Mouse (Mus musculus): Measurements from ENCODE around the gene Hist1h2aa.

DNA sequence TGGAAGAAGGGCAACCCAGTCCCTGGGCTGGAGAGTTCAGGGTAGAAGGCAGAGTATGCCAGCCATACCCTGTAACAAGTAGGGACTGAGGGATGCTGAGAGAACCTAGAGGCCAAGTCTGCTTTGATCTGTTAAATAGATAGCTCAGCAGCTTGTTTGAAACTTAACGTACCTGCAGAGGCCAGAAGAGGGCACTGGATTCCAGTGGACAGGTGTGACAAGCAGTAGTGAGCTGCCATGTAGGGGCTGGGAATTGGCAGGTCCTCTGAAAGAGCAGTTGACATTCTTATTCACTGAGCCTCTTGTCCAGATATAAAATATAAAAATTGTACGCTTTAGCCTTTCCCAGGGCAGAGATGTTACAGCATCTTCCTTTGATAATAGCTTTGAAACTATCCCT, 8.6 kb downstream of the Hist1h2aa start:
- TF ChIP-seq GATA1 (IDR thresholded peaks at IDR 0.05; ENCODE audit: borderline replicate concordance, low read length) (no peak), FLI1 (IDR thresholded peaks at IDR 0.05; ENCODE audit: low read length) (no peak)

Measured in megakaryocyte, embryonic 14.5 days (primary cell).